Mouse (Mus musculus) hindbrain, embryonic 11.5 days (tissue): ENCODE data around the gene Gnas. TPM values are rescaled to one million over a fixed set of nuclear protein-coding genes. Genes with fewer than 3 reads are reported as not detected.
"Not testable (repeated sequence)": the region's sequence is repeated elsewhere in the genome, so short reads cannot be mapped to it uniquely, and the experiment has no call there.

ENCODE experiments used
- ATAC-seq: fragments of 200-750 bp; cut with Nextera tagmentation; 2 replicates; pipeline ENCODE4 v1.8.0; 2017; ENCODE audit warnings: mild to moderate bottlenecking, moderate TSS enrichment, moderate library complexity; ENCODE audit not compliant: low FRiP score
- DNase-seq: peaks from one replicate; pipeline ENCODE4 v3.0.0-alpha.2; 2015; ENCODE audit warnings: low spot score
- H3K27ac ChIP-seq: fragments of 300-500 bp; sonication (generic); 2 replicates; pipeline ENCODE4 v1.5.1; 2014; ENCODE audit warnings: mild to moderate bottlenecking, low read depth, low read length
- H3K27me3 ChIP-seq: fragments of 300-500 bp; sonication (generic); 2 replicates; pipeline ENCODE4 v1.6.1; 2014; ENCODE audit warnings: mild to moderate bottlenecking, low read length, moderate library complexity, mixed read lengths; ENCODE audit not compliant: control insufficient read depth, insufficient read depth
- H3K36me3 ChIP-seq: fragments of 300-500 bp; sonication (generic); 2 replicates; pipeline ENCODE4 v1.6.1; 2014; ENCODE audit warnings: mild to moderate bottlenecking, low read length, moderate library complexity, mixed read lengths; ENCODE audit not compliant: control insufficient read depth, insufficient read depth
- H3K4me1 ChIP-seq: fragments of 300-500 bp; sonication (generic); replicated peaks from 2 replicates; pipeline ENCODE4 v1.6.1; 2014; ENCODE audit warnings: low read length, mixed read lengths; ENCODE audit not compliant: control insufficient read depth, insufficient read depth
- H3K4me2 ChIP-seq: fragments of 300-500 bp; sonication (generic); replicated peaks from 2 replicates; pipeline ENCODE4 v1.6.1; 2014; ENCODE audit warnings: mild to moderate bottlenecking, low read depth, low read length
- H3K4me3 ChIP-seq: fragments of 300-500 bp; sonication (generic); 2 replicates; pipeline ENCODE4 v1.5.1; 2014; ENCODE audit warnings: low read depth, low read length
- H3K9ac ChIP-seq: fragments of 300-500 bp; sonication (generic); 2 replicates; pipeline ENCODE4 v1.6.1; 2014; ENCODE audit warnings: low read depth, low read length
- H3K9me3 ChIP-seq: fragments of 300-500 bp; sonication (generic); 2 replicates; pipeline ENCODE4 v1.6.1; 2016; ENCODE audit warnings: low read length; ENCODE audit not compliant: control insufficient read depth
- WGBS: fragments of 180-500 bp; shearing (Covaris S2); extraction: QIAGEN DNeasy Blood & Tissue Kit; methylation state at CpG from one replicate; pipeline ENCODE4 v1.1.7; 2014; 5-methylcytosine and 5-hydroxymethylcytosine counted together
- polyA plus RNA-seq: library from polyadenylated mRNA; unstranded; fragments of >200 nt; fragmentation: Nextera tagmentation; extraction: Ambion mirVana; gene quantifications from 2 replicates; pipeline ENCODE4 v1.2.1, GENCODE M21; 2014

Gnas gene
- polyA plus RNA-seq, 1 experiment from 2014 or later = 1,233 TPM

GRCm38 (mm10) chr2:174310913-174311514 is 26.9 kb downstream of the Gnas start:
- Histone ChIP-seq H3K4me3 (no peak overlapping the region), H3K4me2 (no peak overlapping the region), H3K9me3 (no peaks in the 10 kb centered on the region), H3K27ac (no peak overlapping the region), H3K36me3 (no peaks in the 10 kb centered on the region), H3K9ac (no peak overlapping the region), H3K4me1 (no peaks in the 10 kb centered on the region), H3K27me3 (no peaks in the 10 kb centered on the region)
- 10% methylated on average over 7 of the region's 7 CpGs for WGBS
- ATAC-seq (peak; percentile 78), DNase-seq (peak; percentile 77)

- no peak overlapping the region for H3K4me3 ChIP-seq
- H3K9me3 ChIP-seq = no peaks in the 10 kb centered on the region
- no peak overlapping the region for H3K27ac ChIP-seq
- no peaks in the 10 kb centered on the region for H3K4me1 ChIP-seq
- H3K4me2 ChIP-seq = no peak overlapping the region
- 39% methylated on average over 1 of the region's 1 CpGs for WGBS
- ATAC-seq (peak; percentile 26; the same call in 1 of the 2 replicates), DNase-seq (no peak)
- no peaks in the 10 kb centered on the region for H3K27me3 ChIP-seq
- no peak overlapping the region for H3K9ac ChIP-seq
- no peaks in the 10 kb centered on the region for H3K36me3 ChIP-seq
Measured at GRCm38 (mm10) chr2:174311613-174312012, 27.5 kb downstream of the Gnas start.

- H3K4me1 ChIP-seq = no peaks in the 10 kb centered on the region
- no peak overlapping the region for H3K4me3 ChIP-seq
- no peaks in the 10 kb centered on the region for H3K27me3 ChIP-seq
- 38% methylated on average over 4 of the region's 4 CpGs for WGBS
- no peaks in the 10 kb centered on the region for H3K36me3 ChIP-seq
- H3K9me3 ChIP-seq = no peaks in the 10 kb centered on the region
- H3K9ac ChIP-seq = no peak overlapping the region
- no peak overlapping the region for H3K27ac ChIP-seq
- DNase-seq (peak; percentile 77), ATAC-seq (peak; percentile 72; the same call in 1 of the 2 replicates)
- H3K4me2 ChIP-seq = no peak overlapping the region
Measured at GRCm38 (mm10) chr2:174312118-174312647, 28.1 kb downstream of the Gnas start.

GRCm38 (mm10) chr2:174312661-174313060 is 28.5 kb downstream of the Gnas start:
- no peaks in the 10 kb centered on the region for H3K36me3 ChIP-seq
- H3K9me3 ChIP-seq = no peaks in the 10 kb centered on the region
- H3K9ac ChIP-seq = no peak overlapping the region
- no peak overlapping the region for H3K4me3 ChIP-seq
- ATAC-seq (no peak), DNase-seq (no peak)
- H3K4me1 ChIP-seq = no peaks in the 10 kb centered on the region
- H3K27me3 ChIP-seq = no peaks in the 10 kb centered on the region
- H3K4me2 ChIP-seq = no peak overlapping the region
- 71% methylated on average over 2 of the region's 2 CpGs for WGBS
- no peak overlapping the region for H3K27ac ChIP-seq

GRCm38 (mm10) chr2:174315445-174315844 is 31.3 kb downstream of the Gnas start:
- H3K36me3 ChIP-seq, H3K4me1 ChIP-seq, H3K4me3 ChIP-seq, ATAC-seq, H3K9ac ChIP-seq, H3K9me3 ChIP-seq, H3K4me2 ChIP-seq, H3K27ac ChIP-seq, H3K27me3 ChIP-seq, DNase-seq: not testable (repeated sequence)

GRCm38 (mm10) chr2:174316661-174317060 is 32.5 kb downstream of the Gnas start:
- Histone ChIP-seq H3K4me3 (no peak overlapping the region), H3K36me3 (no peaks in the 10 kb centered on the region), H3K9ac (no peak overlapping the region), H3K4me2 (no peak overlapping the region), H3K27ac (no peak overlapping the region), H3K27me3 (no peaks in the 10 kb centered on the region), H3K4me1 (no peaks in the 10 kb centered on the region), H3K9me3 (no peaks in the 10 kb centered on the region)
- 91% methylated on average over 9 of the region's 9 CpGs for WGBS
- ATAC-seq = no peak
- DNase-seq = no peak

- no peaks in the 10 kb centered on the region for H3K36me3 ChIP-seq
- no peak overlapping the region for H3K4me2 ChIP-seq
- no peak overlapping the region for H3K4me3 ChIP-seq
- H3K27ac ChIP-seq = no peak overlapping the region
- ATAC-seq = no peak
- H3K9ac ChIP-seq = no peak overlapping the region
- H3K4me1 ChIP-seq = no peaks in the 10 kb centered on the region
- no peak for DNase-seq
- 0 out of 2 replicates have a peak, but pooled peaks cover 3% of the 10 kb centered on the region for H3K27me3 ChIP-seq
- WGBS = 65% methylated on average over 4 of the region's 4 CpGs
- no peaks in the 10 kb centered on the region for H3K9me3 ChIP-seq
Measured at GRCm38 (mm10) chr2:174325989-174326388, 41.9 kb downstream of the Gnas start.

- H3K4me1 ChIP-seq = no peaks in the 10 kb centered on the region
- no peak overlapping the region for H3K27ac ChIP-seq
- 59% methylated on average over 8 of the region's 8 CpGs for WGBS
- no peaks in the 10 kb centered on the region for H3K9me3 ChIP-seq
- peak overlapping the region; percentile 56 for H3K4me2 ChIP-seq
- H3K9ac ChIP-seq = no peak overlapping the region
- no peak for DNase-seq
- peak overlapping the region; percentile 95 for H3K4me3 ChIP-seq
- no peak for ATAC-seq
- H3K36me3 ChIP-seq = no peaks in the 10 kb centered on the region
- 0 out of 2 replicates have a peak, but pooled peaks cover 3% of the 10 kb centered on the region for H3K27me3 ChIP-seq
Measured at GRCm38 (mm10) chr2:174326481-174326880, 42.4 kb downstream of the Gnas start.

- H3K4me3 ChIP-seq = peak overlapping the region; percentile 95
- no peaks in the 10 kb centered on the region for H3K4me1 ChIP-seq
- H3K27me3 ChIP-seq = 0 out of 2 replicates have a peak, but pooled peaks cover 3% of the 10 kb centered on the region
- no peak overlapping the region for H3K27ac ChIP-seq
- H3K9ac ChIP-seq = peak overlapping the region; percentile 50
- H3K9me3 ChIP-seq = no peaks in the 10 kb centered on the region
- WGBS = 52% methylated on average over 64 of the region's 64 CpGs
- H3K4me2 ChIP-seq = peak overlapping the region; percentile 56
- peak; percentile 32 for ATAC-seq
- no peaks in the 10 kb centered on the region for H3K36me3 ChIP-seq
- peak; percentile 75 for DNase-seq
Measured at GRCm38 (mm10) chr2:174327295-174327981, 43.3 kb downstream of the Gnas start.
